Mouse (Mus musculus): ENCODE measurements around the gene Hdac2. TPM values are rescaled to one million over a fixed set of nuclear protein-coding genes. Genes with fewer than 3 reads are reported as not detected.

Gene Hdac2
- polyA plus RNA-seq (2015; fragmentation: Nextera tagmentation; extraction: Ambion mirVana): 38.4 and 40.9 TPM in 2 replicates

GRCm38 (mm10) chr10:36974086-36974675 lies at the start of gene Hdac2:
TSS of gene Hdac2 (plus strand) at chr10:36974544.
- Histone ChIP-seq H3K4me2 (ENCODE audit: low read depth, low read length) (peak within 1 kb of the TSS; percentile 96), H3K4me3 (ENCODE audit: low read depth, low read length) (peak within 1 kb of the TSS; percentile 90), H3K27me3 (ENCODE audit: control insufficient read depth, insufficient read depth, low read depth, low read length) (no peaks in the 10 kb centered on the region), H3K27ac (ENCODE audit: low read length) (peak within 1 kb of the TSS; percentile 85), H3K4me1 (ENCODE audit: control insufficient read depth, low read depth, low read length) (peaks cover 16% of the 10 kb centered on the region), H3K9ac (ENCODE audit: low read depth, low read length) (peak within 1 kb of the TSS; percentile 90), H3K9me3 (replicated peaks; ENCODE audit: control insufficient read depth, low read length) (no peaks in the 10 kb centered on the region), H3K36me3 (ENCODE audit: control insufficient read depth, insufficient read depth) (no peaks in the 10 kb centered on the region)
- peak; percentile 93 for ATAC-seq (ENCODE audit: low read depth)
- under 1% methylated on average over 65 of the region's 67 CpGs for WGBS (ENCODE audit: insufficient replicate concordance)

- Histone ChIP-seq H3K4me2 (ENCODE audit: low read depth, low read length) (no peak overlapping the region), H3K9me3 (replicated peaks; ENCODE audit: control insufficient read depth, low read length) (no peaks in the 10 kb centered on the region), H3K4me3 (ENCODE audit: low read depth, low read length) (no peak overlapping the region), H3K36me3 (ENCODE audit: control insufficient read depth, insufficient read depth) (no peaks in the 10 kb centered on the region), H3K27me3 (ENCODE audit: control insufficient read depth, insufficient read depth, low read depth, low read length) (no peaks in the 10 kb centered on the region), H3K9ac (ENCODE audit: low read depth, low read length) (no peak overlapping the region), H3K27ac (ENCODE audit: low read length) (no peak overlapping the region), H3K4me1 (ENCODE audit: control insufficient read depth, low read depth, low read length) (no peaks in the 10 kb centered on the region)
- 44% methylated on average over 3 of the region's 3 CpGs for WGBS (ENCODE audit: insufficient replicate concordance)
- no peak for ATAC-seq (ENCODE audit: low read depth)
These were observed 46.1 kb upstream of the Hdac2 start for GRCm38 (mm10) chr10:36928212-36928611.

- Histone ChIP-seq H3K27me3 (ENCODE audit: control insufficient read depth, insufficient read depth, low read depth, low read length) (no peaks in the 10 kb centered on the region), H3K36me3 (ENCODE audit: control insufficient read depth, insufficient read depth) (no peaks in the 10 kb centered on the region), H3K4me1 (ENCODE audit: control insufficient read depth, low read depth, low read length) (no peaks in the 10 kb centered on the region), H3K9me3 (replicated peaks; ENCODE audit: control insufficient read depth, low read length) (no peaks in the 10 kb centered on the region), H3K27ac (ENCODE audit: low read length) (no peak overlapping the region), H3K9ac (ENCODE audit: low read depth, low read length) (no peak overlapping the region), H3K4me2 (ENCODE audit: low read depth, low read length) (no peak overlapping the region), H3K4me3 (ENCODE audit: low read depth, low read length) (no peak overlapping the region)
- ATAC-seq (ENCODE audit: low read depth): no peak
- 74% methylated on average over 5 of the region's 5 CpGs for WGBS (ENCODE audit: insufficient replicate concordance)
These were observed 38.5 kb upstream of the Hdac2 start for GRCm38 (mm10) chr10:36935863-36936262.

- H3K27me3 ChIP-seq (ENCODE audit: control insufficient read depth, insufficient read depth, low read depth, low read length): no peaks in the 10 kb centered on the region
- no peak overlapping the region for H3K9ac ChIP-seq (ENCODE audit: low read depth, low read length)
- no peaks in the 10 kb centered on the region for H3K36me3 ChIP-seq (ENCODE audit: control insufficient read depth, insufficient read depth)
- no peak overlapping the region for H3K4me2 ChIP-seq (ENCODE audit: low read depth, low read length)
- H3K4me1 ChIP-seq (ENCODE audit: control insufficient read depth, low read depth, low read length): no peaks in the 10 kb centered on the region
- no peak overlapping the region for H3K4me3 ChIP-seq (ENCODE audit: low read depth, low read length)
- no peaks in the 10 kb centered on the region for H3K9me3 ChIP-seq (replicated peaks; ENCODE audit: control insufficient read depth, low read length)
- H3K27ac ChIP-seq (ENCODE audit: low read length): no peak overlapping the region
- WGBS (ENCODE audit: insufficient replicate concordance): 38% methylated on average over 2 of the region's 2 CpGs
- ATAC-seq (ENCODE audit: low read depth): no peak
These were observed 38.1 kb upstream of the Hdac2 start for GRCm38 (mm10) chr10:36936271-36936670.

GRCm38 (mm10) chr10:36951742-36952141 lies 22.6 kb upstream of the Hdac2 start:
- no peak for ATAC-seq (ENCODE audit: low read depth)
- WGBS (ENCODE audit: insufficient replicate concordance): 42% methylated on average over 2 of the region's 2 CpGs

GRCm38 (mm10) chr10:36952622-36953021 lies 21.7 kb upstream of the Hdac2 start:
- Histone ChIP-seq H3K4me1 (ENCODE audit: control insufficient read depth, low read depth, low read length) (no peaks in the 10 kb centered on the region), H3K4me2 (ENCODE audit: low read depth, low read length) (no peak overlapping the region), H3K27me3 (ENCODE audit: control insufficient read depth, insufficient read depth, low read depth, low read length) (no peaks in the 10 kb centered on the region), H3K4me3 (ENCODE audit: low read depth, low read length) (no peak overlapping the region), H3K36me3 (ENCODE audit: control insufficient read depth, insufficient read depth) (no peaks in the 10 kb centered on the region), H3K9ac (ENCODE audit: low read depth, low read length) (no peak overlapping the region), H3K9me3 (replicated peaks; ENCODE audit: control insufficient read depth, low read length) (no peaks in the 10 kb centered on the region), H3K27ac (ENCODE audit: low read length) (no peak overlapping the region)
- WGBS (ENCODE audit: insufficient replicate concordance): 50% methylated on average over 2 of the region's 2 CpGs
- ATAC-seq (ENCODE audit: low read depth): no peak

More at GRCm38 (mm10) chr10:36951742-36952141, 22.6 kb upstream of the Hdac2 start:
- Histone ChIP-seq H3K4me3 (ENCODE audit: low read depth, low read length) (no peak overlapping the region), H3K27me3 (ENCODE audit: control insufficient read depth, insufficient read depth, low read depth, low read length) (no peaks in the 10 kb centered on the region), H3K4me2 (ENCODE audit: low read depth, low read length) (no peak overlapping the region), H3K9ac (ENCODE audit: low read depth, low read length) (no peak overlapping the region), H3K36me3 (ENCODE audit: control insufficient read depth, insufficient read depth) (no peaks in the 10 kb centered on the region), H3K4me1 (ENCODE audit: control insufficient read depth, low read depth, low read length) (no peaks in the 10 kb centered on the region), H3K27ac (ENCODE audit: low read length) (no peak overlapping the region), H3K9me3 (replicated peaks; ENCODE audit: control insufficient read depth, low read length) (no peaks in the 10 kb centered on the region)

GRCm38 (mm10) chr10:36959563-36960110 lies 14.7 kb upstream of the Hdac2 start:
- no peak for ATAC-seq (ENCODE audit: low read depth)

GRCm38 (mm10) chr10:36964406-36964805 lies 9.9 kb upstream of the Hdac2 start:
- Histone ChIP-seq H3K9me3 (replicated peaks; ENCODE audit: control insufficient read depth, low read length) (no peaks in the 10 kb centered on the region), H3K27ac (ENCODE audit: low read length) (no peak overlapping the region), H3K4me2 (ENCODE audit: low read depth, low read length) (no peak overlapping the region), H3K27me3 (ENCODE audit: control insufficient read depth, insufficient read depth, low read depth, low read length) (no peaks in the 10 kb centered on the region), H3K9ac (ENCODE audit: low read depth, low read length) (no peak overlapping the region), H3K4me3 (ENCODE audit: low read depth, low read length) (no peak overlapping the region), H3K36me3 (ENCODE audit: control insufficient read depth, insufficient read depth) (no peaks in the 10 kb centered on the region), H3K4me1 (ENCODE audit: control insufficient read depth, low read depth, low read length) (no peaks in the 10 kb centered on the region)
- 34% methylated on average over 2 of the region's 2 CpGs for WGBS (ENCODE audit: insufficient replicate concordance)
- no peak for ATAC-seq (ENCODE audit: low read depth)

More at GRCm38 (mm10) chr10:36959563-36960110, 14.7 kb upstream of the Hdac2 start:
- Histone ChIP-seq H3K4me1 (ENCODE audit: control insufficient read depth, low read depth, low read length) (no peaks in the 10 kb centered on the region), H3K4me2 (ENCODE audit: low read depth, low read length) (no peak overlapping the region), H3K27ac (ENCODE audit: low read length) (no peak overlapping the region), H3K9ac (ENCODE audit: low read depth, low read length) (no peak overlapping the region), H3K36me3 (ENCODE audit: control insufficient read depth, insufficient read depth) (no peaks in the 10 kb centered on the region), H3K27me3 (ENCODE audit: control insufficient read depth, insufficient read depth, low read depth, low read length) (no peaks in the 10 kb centered on the region), H3K4me3 (ENCODE audit: low read depth, low read length) (no peak overlapping the region), H3K9me3 (replicated peaks; ENCODE audit: control insufficient read depth, low read length) (no peaks in the 10 kb centered on the region)
- WGBS (ENCODE audit: insufficient replicate concordance): 50% methylated on average over 1 of the region's 1 CpGs

GRCm38 (mm10) chr10:36974676-36975520 lies 554 bp downstream of the Hdac2 start:
- Histone ChIP-seq H3K4me1 (ENCODE audit: control insufficient read depth, low read depth, low read length) (peaks cover 16% of the 10 kb centered on the region), H3K9me3 (replicated peaks; ENCODE audit: control insufficient read depth, low read length) (no peaks in the 10 kb centered on the region), H3K27me3 (ENCODE audit: control insufficient read depth, insufficient read depth, low read depth, low read length) (no peaks in the 10 kb centered on the region), H3K27ac (ENCODE audit: low read length) (peak overlapping the region; percentile 85), H3K4me3 (ENCODE audit: low read depth, low read length) (peak overlapping the region; percentile 90), H3K9ac (ENCODE audit: low read depth, low read length) (peak overlapping the region; percentile 90), H3K36me3 (ENCODE audit: control insufficient read depth, insufficient read depth) (no peaks in the 10 kb centered on the region), H3K4me2 (ENCODE audit: low read depth, low read length) (peak overlapping the region; percentile 96)
- peak; percentile 64 for ATAC-seq (ENCODE audit: low read depth)
- under 1% methylated on average over 63 of the region's 63 CpGs for WGBS (ENCODE audit: insufficient replicate concordance)
